Mouse (Mus musculus) lung, adult 2 months (tissue): ENCODE measurements around the gene Lmod2.

Experiments used
- CTCF ChIP-seq: fragments of 200-500 bp; IDR thresholded peaks from 2 replicates; pipeline ENCODE4 v1.5.1; 2011; ENCODE audit warnings: mild to moderate bottlenecking, low read length, control low read depth; ENCODE audit not compliant: insufficient read depth
- POLR2A ChIP-seq: fragments of 200-500 bp; IDR thresholded peaks from 2 replicates; pipeline ENCODE4 v1.6.1; 2011; ENCODE audit warnings: low read depth, mild to moderate bottlenecking, control low read depth, low read length, borderline replicate concordance; ENCODE audit errors: extremely low read depth

DNA sequence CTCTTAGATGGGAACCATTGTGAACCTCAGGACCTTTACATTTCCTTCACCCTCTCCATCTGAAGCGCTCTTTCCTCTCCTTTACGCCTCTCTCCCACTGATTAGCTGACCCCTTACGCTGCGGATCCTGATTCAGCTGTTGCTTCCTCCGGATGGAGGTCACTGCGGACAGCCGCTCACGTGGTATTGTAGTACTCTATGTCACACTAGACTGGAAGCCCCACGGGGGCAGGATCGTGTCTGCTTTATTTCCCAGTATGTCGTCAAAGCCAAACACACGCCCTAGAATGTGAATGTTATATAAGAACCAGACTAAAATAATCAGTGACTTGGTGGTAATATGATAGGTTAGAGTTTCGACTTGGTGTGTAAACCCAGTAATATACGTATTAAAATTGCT, 25.1 kb upstream of the Lmod2 start:
- TF ChIP-seq CTCF (no peak), POLR2A (no peak)
